Mouse (Mus musculus) lung, postnatal 36 days (tissue): ENCODE results near the gene Gm28042.

Source experiments
- DNase-seq: peaks from one replicate; pipeline ENCODE4 v3.0.0; 2022; ENCODE audit warnings: mixed read lengths

The Gm28042 gene

GRCm38 (mm10) chr2:120012924-120013323, 14.4 kb upstream of the Gm28042 start:
- no peak for DNase-seq

- no peak for DNase-seq
Observed at GRCm38 (mm10) chr2:120013831-120014486, 13.3 kb upstream of the Gm28042 start.

GRCm38 (mm10) chr2:120015882-120016281, 11.4 kb upstream of the Gm28042 start:
- no peak for DNase-seq

GRCm38 (mm10) chr2:120017599-120017998, 9.7 kb upstream of the Gm28042 start:
- DNase-seq: no peak

- DNase-seq: no peak
Observed at GRCm38 (mm10) chr2:120024337-120024736, 3.0 kb upstream of the Gm28042 start.

GRCm38 (mm10) chr2:120027950-120028331, 648 bp downstream of the Gm28042 start:
- DNase-seq: no peak

GRCm38 (mm10) chr2:120030380-120030779, 3.1 kb downstream of the Gm28042 start:
- DNase-seq: no peak

- no peak for DNase-seq
Observed at GRCm38 (mm10) chr2:120032726-120033467, 5.6 kb downstream of the Gm28042 start, which contains the start of gene Pla2g4b. TSS of gene Pla2g4b (plus strand) at chr2:120033417.

- DNase-seq: peak; percentile 32
Observed at GRCm38 (mm10) chr2:120033726-120034125, 6.4 kb downstream of the Gm28042 start.

- peak; percentile 18 for DNase-seq
Observed at GRCm38 (mm10) chr2:120037744-120038143, 10.5 kb downstream of the Gm28042 start.

GRCm38 (mm10) chr2:120040991-120041390, 13.7 kb downstream of the Gm28042 start:
- DNase-seq: no peak

- DNase-seq: peak; percentile 69
Observed at GRCm38 (mm10) chr2:120044101-120044603, 16.9 kb downstream of the Gm28042 start.

- DNase-seq: no peak
Observed at GRCm38 (mm10) chr2:120044676-120045075, 17.4 kb downstream of the Gm28042 start.

- DNase-seq: no peak
Observed at GRCm38 (mm10) chr2:120046486-120047310, 19.4 kb downstream of the Gm28042 start.

- no peak for DNase-seq
Observed at GRCm38 (mm10) chr2:120048173-120048572, 20.9 kb downstream of the Gm28042 start.

- peak; percentile 80 for DNase-seq
Observed at GRCm38 (mm10) chr2:120049632-120050274, 22.5 kb downstream of the Gm28042 start.

- no peak for DNase-seq
Observed at GRCm38 (mm10) chr2:120051405-120051804, 24.1 kb downstream of the Gm28042 start.

- no peak for DNase-seq
Observed at GRCm38 (mm10) chr2:120054771-120055552, 27.7 kb downstream of the Gm28042 start.

GRCm38 (mm10) chr2:120055923-120056322, 28.6 kb downstream of the Gm28042 start:
- no peak for DNase-seq

GRCm38 (mm10) chr2:120058818-120059217, 31.5 kb downstream of the Gm28042 start:
- DNase-seq: peak; percentile 45

GRCm38 (mm10) chr2:120059466-120059865, 32.2 kb downstream of the Gm28042 start:
- DNase-seq: peak; percentile 61

GRCm38 (mm10) chr2:120060190-120060589, 32.9 kb downstream of the Gm28042 start:
- DNase-seq: peak; percentile 86
